Mouse (Mus musculus): Measurements from ENCODE around the gene Slc2a6.

Slc2a6 gene

DNA sequence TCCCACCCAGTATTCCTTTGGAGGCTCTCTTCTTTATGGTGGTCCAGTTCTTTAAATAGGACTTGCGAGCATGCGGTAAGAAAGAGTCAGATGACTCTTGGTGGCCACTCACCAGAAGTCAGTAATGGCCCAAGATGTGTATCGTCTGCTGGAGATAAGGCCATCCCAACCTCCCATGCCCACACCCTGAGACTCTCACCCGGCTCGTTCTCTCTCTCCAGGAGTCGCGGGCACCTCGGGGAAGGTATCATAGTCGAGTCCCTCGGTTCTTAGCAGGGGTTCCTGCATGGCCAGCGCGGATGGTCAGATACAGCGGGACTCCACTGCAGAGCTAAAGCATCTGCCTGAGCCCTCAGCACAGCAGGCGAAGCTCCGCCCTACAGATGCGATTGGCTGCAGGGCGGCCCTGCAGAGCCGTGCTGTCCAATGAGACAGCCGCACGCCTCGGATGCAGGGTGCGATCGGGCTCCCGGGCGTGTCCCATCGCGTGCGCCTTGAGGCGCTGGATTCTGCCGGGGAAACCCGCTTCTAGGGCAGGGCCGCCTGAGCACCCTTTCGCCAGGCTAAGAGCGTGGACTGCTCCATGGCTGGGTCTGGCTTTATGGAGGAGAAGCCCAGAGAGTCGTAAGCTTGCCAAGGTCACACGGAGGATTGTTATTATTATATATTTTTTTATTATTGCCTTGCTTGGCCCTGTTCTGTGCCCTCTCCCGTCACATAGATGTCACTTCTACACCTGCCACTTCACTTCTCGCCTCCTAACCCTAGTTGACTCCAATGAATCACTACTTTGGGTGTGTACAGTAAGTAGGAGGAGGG, at the start of gene Slc2a6:
Gene Slc2a6 (minus strand): TSS at position 381 of the 819 bp plus-strand sequence.
- in situ Hi-C loops (cut with MboI; ENCODE audit: low pct_unique_long_range_greater_than_20kb in 1 of 2, low sequenced_read_pairs in 2 of 2, unreplicated experiment in 1 of 2) = no loop called here

DNA sequence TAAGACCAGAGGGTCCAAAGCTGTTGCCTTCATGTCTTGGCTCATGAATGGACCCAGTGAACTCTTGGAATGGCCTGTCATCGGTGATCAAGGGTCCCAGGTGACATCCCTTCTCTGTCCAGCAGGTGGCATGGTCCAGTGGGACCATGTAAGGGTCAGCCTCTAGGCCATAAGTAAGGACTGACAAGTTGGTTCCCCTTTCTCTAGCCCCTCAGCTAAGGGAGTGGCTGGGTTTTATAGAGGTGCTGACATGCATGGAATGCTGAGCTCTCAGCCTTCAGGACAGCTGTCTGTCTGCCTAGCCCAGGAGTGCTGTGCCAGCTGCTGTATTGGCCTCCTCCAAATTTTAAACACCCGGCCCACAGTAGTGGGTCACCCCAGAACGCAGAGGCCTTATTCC, 47.7 kb upstream of the Slc2a6 start:
- in situ Hi-C loops (cut with MboI; ENCODE audit: low pct_unique_long_range_greater_than_20kb in 1 of 2, low sequenced_read_pairs in 2 of 2, unreplicated experiment in 1 of 2) = loop anchor here in 1 of 2 experiments (5.0 kb wide), 1 partner anchor 157 kb away; no protein-coding TSS in a partner anchor

DNA sequence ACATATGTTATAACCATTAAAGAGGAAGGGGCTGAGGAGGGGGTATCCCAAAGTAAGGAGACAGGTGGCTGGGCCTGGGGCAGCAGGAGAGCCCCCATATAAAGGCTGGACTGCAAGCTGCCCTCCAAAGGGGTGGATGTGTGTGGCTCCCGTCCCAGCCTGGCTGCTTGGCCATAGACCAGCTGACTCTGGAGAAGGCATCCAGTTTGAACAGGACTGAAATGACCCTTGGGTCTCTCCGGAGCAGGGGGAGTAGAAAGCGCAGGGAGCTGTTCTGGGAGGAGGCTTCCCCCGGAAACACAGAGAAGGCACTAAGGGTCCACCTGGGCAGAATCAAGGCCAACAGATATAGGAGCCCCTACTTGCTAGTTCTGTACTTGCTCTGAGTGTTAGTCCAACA, 47.0 kb upstream of the Slc2a6 start:
- in situ Hi-C loops (cut with MboI; ENCODE audit: low pct_unique_long_range_greater_than_20kb in 1 of 2, low sequenced_read_pairs in 2 of 2, unreplicated experiment in 1 of 2) = loop anchor here in 1 of 2 experiments (5.0 kb wide), 1 partner anchor 157 kb away; no protein-coding TSS in a partner anchor

DNA sequence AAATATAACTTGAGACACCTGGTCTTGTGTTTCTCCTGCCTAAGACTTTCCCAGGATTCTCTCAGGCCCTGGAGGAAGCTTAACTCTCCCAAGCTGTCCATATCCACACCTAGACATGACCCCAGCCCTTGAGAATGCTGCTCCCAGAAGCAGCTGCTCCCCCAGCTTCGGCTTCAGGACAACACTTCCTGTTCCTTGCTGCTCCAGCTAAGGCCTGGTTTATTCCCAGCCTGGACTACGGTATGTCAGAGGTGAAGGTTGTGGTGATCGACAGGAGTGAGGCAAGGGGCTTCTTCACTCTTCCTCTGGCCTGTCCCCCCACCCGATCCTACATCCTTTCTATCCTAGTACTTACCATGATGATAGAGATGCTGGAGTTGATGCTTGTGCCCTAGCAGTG, 45.6 kb upstream of the Slc2a6 start:
- in situ Hi-C loops (cut with MboI; ENCODE audit: low pct_unique_long_range_greater_than_20kb in 1 of 2, low sequenced_read_pairs in 2 of 2, unreplicated experiment in 1 of 2) = no loop called here

DNA sequence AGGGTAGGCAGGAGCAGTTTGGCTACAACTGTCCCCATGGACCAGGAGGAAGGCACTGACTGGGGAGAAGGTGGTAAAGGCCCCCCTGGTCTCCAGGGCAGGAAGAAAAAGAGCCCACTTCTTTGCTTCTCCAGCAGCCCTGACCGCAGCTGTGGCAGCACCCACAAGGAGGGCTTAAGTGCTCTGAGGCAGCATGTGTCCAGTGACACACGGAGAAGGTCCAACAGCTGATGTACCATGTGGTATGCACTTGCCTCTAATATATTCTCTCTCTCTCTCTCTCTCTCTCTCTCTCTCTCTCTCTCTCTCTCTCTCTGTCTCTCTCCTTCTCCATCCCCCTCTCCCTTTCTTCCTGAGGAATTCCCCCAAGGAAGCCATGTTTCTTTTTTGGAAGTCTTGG, 44.2 kb upstream of the Slc2a6 start, which contains the start of gene Mymk:
Gene Mymk (minus strand): TSS at position 202 of the 400 bp plus-strand sequence.
- in situ Hi-C loops (cut with MboI; ENCODE audit: low pct_unique_long_range_greater_than_20kb in 1 of 2, low sequenced_read_pairs in 2 of 2, unreplicated experiment in 1 of 2) = no loop called here

DNA sequence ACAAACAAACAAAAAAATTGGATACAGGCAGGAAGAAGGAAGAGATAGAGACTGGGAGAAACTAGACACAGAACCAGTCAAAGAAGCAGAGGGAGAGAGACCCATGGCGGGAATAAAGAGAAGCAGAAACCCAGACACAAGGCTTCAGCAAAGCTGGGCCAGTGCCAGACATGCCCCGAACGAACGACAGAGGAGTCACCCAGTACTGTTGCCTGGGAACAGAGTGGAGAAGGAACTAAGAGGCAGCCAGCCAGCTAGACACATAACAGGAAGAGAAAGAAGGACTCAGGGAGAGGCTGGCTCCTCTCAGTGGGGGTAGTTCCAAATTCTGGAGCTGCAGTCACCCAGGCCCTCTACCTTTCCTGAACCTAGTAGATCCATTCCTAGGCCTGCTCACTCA, 43.3 kb upstream of the Slc2a6 start:
- in situ Hi-C loops (cut with MboI; ENCODE audit: low pct_unique_long_range_greater_than_20kb in 1 of 2, low sequenced_read_pairs in 2 of 2, unreplicated experiment in 1 of 2) = no loop called here

DNA sequence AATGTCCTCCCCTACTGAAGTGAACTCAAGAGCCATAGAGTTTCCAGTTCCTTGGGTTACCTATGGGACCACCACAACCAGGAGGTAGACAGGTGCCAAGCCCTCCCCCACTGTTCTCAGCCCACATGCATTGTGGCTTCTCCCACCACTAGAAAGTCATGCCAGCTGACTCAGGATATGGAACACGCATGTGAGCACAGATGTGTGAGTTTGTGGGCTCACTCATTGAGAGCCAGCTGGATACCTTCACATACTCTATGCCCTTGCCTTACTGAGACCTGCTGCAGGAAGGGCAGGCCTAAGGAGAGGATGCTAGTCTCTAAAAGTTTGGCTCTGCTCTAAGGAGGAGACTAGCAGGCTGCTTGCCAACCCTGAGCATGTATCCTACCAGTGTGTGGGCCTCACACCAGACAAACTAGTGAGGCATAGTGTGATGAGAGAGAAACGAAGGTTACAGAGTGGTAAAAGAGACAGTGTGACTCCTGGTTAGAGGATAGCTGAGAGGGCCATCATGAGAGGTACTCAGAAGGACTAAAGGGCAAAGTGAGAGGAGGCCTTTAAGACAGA, 42.5 kb upstream of the Slc2a6 start:
- in situ Hi-C loops (cut with MboI; ENCODE audit: low pct_unique_long_range_greater_than_20kb in 1 of 2, low sequenced_read_pairs in 2 of 2, unreplicated experiment in 1 of 2) = no loop called here

DNA sequence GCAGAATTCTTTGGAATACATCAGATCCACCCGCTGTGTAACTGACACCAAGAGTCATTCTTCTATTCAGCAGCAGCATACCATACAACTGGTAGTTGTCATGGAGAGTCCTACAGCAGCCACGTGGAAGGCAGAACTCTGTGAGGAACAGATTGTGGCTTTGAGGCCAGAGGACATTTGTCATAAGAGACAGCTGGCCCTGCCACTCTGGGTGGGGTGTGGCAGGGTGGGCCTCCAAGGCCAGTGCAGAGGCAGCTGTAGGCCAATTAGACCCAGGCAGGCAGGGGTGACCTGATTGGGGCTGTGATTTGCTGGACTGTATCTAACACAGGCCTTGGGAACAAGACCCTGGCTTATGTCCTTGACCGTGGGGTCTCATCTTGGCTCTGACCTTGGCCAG, 41.8 kb upstream of the Slc2a6 start:
- in situ Hi-C loops (cut with MboI; ENCODE audit: low pct_unique_long_range_greater_than_20kb in 1 of 2, low sequenced_read_pairs in 2 of 2, unreplicated experiment in 1 of 2) = no loop called here

DNA sequence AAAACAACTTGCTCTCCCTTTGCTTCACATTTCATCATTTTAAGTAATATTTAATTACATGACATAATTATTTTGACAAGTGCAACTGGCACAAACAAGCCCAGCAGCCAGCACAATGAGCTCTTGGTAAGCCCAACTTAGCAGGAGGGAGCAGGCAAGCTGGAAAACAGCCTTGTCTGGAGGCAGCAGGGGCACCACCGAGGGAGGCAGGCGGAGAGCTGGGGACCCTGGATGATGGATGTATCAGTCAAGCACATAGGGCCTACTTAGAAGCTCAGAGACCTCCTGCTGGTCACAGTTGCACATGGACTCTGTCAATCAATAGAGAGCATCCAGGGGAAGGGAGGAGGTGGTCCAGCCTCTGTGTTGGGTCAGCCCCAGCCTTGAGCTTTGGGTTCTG, 40.2 kb upstream of the Slc2a6 start:
- in situ Hi-C loops (cut with MboI; ENCODE audit: low pct_unique_long_range_greater_than_20kb in 1 of 2, low sequenced_read_pairs in 2 of 2, unreplicated experiment in 1 of 2) = no loop called here

DNA sequence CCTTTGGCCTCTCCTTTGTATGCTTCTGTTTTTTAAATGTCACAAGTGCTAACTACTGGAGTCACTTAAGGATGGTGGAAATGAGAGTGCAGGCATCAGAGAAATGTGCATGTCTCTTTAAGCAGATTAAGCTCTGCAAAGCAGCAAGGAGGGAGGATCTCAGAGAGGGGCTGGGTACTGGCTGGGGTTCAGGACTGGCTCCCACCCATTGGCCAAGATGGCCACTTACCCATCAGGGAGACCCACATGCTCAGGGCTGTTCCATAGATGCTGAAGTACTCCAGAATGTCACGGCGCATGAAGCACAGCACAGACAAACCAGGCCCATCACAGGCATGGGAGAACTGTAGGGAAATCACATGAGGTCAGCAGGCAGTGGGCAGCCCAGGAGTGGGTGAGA, 39.3 kb upstream of the Slc2a6 start:
- in situ Hi-C loops (cut with MboI; ENCODE audit: low pct_unique_long_range_greater_than_20kb in 1 of 2, low sequenced_read_pairs in 2 of 2, unreplicated experiment in 1 of 2) = no loop called here

DNA sequence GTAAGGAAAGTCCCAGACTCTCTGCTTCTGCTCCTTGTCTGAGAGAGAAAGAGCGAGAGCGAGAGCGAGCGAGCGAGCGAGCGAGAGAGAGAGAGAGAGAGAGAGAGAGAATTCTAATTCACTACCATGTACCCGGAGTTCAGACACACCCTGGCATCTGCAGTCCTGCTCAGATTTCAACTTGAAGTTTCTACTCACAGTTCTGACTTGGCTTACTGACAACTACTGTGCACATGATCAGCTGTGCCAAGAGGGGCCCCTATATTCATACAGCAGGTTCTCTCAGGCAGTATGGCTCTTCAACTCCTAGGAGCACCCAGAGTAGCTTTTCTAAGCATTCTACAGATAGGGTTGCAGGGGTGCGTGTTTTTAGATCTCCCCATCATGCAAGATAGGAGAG, 31.4 kb upstream of the Slc2a6 start:
- in situ Hi-C loops (cut with MboI; ENCODE audit: low pct_unique_long_range_greater_than_20kb in 1 of 2, low sequenced_read_pairs in 2 of 2, unreplicated experiment in 1 of 2) = no loop called here

DNA sequence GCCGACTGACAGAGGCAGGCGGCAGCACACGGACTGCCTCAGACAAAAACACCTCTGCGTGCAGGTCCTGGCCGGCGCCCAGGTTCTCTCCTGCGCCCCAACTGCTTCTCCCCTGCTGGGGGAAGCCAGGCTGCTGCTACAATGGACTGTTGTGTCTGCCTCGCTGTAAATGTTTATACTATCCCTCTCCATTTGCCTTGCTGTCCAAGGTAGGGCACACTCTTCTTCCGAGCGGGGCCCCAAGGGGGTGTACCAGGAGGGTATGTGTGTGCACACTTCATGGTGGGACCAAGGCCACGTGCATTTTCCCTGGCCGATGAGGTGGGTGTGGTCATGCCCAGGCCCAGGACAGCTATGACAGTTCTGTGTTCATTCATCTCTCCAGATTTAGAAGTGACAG, 31.0 kb upstream of the Slc2a6 start:
- in situ Hi-C loops (cut with MboI; ENCODE audit: low pct_unique_long_range_greater_than_20kb in 1 of 2, low sequenced_read_pairs in 2 of 2, unreplicated experiment in 1 of 2) = no loop called here

DNA sequence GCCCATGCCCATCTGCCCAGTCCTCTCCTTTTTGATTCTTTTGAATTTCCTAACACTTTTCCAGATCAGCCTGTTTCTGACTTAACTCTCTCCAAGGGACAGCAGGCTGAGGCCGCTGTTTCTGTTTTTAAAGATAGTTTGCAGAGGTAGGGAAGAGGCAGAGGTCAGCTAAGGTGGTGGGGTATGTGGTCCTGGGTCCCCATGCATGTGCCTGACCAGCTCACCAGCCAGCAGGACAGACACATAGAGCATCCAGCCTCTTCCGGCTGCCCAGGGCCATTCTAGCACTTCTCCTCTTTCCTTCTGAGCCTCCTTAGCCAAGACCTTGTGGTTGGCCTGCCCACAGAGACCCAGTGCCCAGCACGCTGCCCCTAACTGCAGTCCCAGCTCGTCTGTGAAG, 30.5 kb upstream of the Slc2a6 start:
- in situ Hi-C loops (cut with MboI; ENCODE audit: low pct_unique_long_range_greater_than_20kb in 1 of 2, low sequenced_read_pairs in 2 of 2, unreplicated experiment in 1 of 2) = no loop called here

DNA sequence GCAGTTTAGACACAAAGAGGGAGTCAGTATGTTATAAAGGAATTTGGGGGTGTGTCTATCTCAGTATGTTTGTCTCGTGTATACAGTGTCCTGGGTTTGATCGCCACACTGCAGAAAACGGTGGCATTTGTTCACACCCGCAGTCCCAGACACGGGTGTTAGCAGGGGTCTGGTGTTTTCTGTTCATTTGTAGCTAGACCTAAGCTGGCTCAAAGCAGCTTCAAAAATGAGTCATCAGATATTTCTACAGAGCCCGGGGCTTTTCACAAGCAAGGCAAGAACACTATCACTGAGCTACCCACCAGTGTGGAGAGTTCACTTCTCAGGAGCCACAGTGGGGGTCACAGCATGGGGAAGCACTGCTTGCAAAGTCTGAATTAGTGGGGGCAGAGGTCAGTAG, 21.6 kb upstream of the Slc2a6 start:
- in situ Hi-C loops (cut with MboI; ENCODE audit: low pct_unique_long_range_greater_than_20kb in 1 of 2, low sequenced_read_pairs in 2 of 2, unreplicated experiment in 1 of 2) = loop anchor here in 1 of 2 experiments (10.0 kb wide), 1 partner anchor 185 kb away; no protein-coding TSS in a partner anchor

DNA sequence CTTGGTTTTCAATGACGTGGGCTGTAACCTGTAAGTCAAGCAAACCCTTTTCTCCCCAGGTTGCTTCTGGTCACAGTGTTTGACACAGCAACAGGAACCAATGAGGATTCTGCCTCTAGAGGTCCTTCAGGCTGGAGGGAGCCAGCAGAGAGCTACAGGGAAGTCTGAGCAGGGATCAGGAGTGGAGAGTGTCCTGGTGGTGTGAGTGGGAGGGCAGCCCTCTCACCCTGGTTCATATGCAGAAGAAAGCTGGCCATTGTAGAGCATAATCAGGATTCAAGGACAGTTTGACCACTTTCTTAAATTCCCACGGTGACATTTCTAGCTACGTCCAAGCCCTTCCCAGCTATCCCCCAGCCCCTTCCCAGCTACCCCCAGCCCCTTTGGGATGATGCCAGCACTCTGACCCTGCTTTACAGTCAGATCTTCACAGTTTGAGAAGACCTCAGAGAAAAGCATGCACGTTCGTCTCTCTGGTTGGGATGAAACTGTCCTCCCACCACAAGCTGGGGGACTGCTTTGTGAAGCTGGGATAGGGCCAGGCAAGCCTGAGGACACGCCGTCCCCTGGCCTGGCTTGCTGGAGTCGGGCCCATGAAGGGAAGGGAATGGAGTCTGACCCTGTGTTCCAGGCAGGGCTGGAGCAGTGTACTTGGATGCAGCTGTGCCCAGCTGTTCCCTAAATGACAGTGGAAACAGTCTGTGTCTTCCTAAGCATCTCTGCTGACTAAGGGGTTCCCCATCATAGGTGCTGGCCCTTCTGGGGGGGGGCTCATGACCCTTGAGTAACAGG, 18.4 kb upstream of the Slc2a6 start:
- in situ Hi-C loops (cut with MboI; ENCODE audit: low pct_unique_long_range_greater_than_20kb in 1 of 2, low sequenced_read_pairs in 2 of 2, unreplicated experiment in 1 of 2) = loop anchor here in 1 of 2 experiments (10.0 kb wide), 1 partner anchor 189 kb away; no protein-coding TSS in a partner anchor

DNA sequence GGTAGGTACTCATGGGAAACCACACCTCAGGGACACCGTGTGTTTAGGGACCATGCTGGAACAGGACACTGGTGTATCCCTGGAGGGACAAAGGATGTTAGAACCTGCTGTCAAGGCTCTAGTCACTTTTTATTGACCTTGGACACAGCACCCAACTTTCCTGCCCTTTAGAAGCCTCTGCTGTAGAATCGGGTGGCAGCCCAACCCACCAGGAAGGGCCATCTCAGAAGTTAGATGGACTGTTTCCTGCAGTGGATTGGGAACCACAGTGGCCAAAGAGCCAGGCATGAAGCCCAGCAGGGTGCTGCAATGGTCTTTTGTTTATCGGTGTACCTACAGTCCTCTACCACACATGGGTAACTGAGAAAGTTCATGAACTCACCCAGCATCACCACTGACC, 16.8 kb upstream of the Slc2a6 start:
- in situ Hi-C loops (cut with MboI; ENCODE audit: low pct_unique_long_range_greater_than_20kb in 1 of 2, low sequenced_read_pairs in 2 of 2, unreplicated experiment in 1 of 2) = loop anchor here (5.0 to 10.0 kb wide), 2 partner anchors 190 to 193 kb away; no protein-coding TSS in a partner anchor

DNA sequence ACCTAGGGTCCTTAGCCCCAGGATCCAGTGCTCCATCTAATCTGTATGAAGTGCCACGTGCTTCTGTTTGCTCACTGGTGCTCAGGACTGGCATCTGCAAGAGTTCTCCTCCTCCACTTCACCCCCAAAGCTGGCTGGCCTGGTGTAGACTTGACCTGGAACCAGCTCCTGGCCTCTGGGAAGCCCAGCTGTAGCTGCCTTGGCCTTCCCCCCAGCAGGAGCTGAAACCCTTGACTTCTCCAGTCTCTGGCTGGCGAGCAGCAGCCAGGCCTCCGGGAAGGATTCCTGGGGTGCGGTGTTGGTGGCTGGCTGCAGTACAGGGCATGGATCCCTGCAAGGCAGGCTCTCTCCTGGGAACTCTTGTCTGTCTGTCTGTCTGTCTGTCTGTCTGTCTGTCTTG, 16.4 kb upstream of the Slc2a6 start:
- in situ Hi-C loops (cut with MboI; ENCODE audit: low pct_unique_long_range_greater_than_20kb in 1 of 2, low sequenced_read_pairs in 2 of 2, unreplicated experiment in 1 of 2) = loop anchor here (5.0 to 10.0 kb wide), 2 partner anchors 191 to 193 kb away; no protein-coding TSS in a partner anchor

DNA sequence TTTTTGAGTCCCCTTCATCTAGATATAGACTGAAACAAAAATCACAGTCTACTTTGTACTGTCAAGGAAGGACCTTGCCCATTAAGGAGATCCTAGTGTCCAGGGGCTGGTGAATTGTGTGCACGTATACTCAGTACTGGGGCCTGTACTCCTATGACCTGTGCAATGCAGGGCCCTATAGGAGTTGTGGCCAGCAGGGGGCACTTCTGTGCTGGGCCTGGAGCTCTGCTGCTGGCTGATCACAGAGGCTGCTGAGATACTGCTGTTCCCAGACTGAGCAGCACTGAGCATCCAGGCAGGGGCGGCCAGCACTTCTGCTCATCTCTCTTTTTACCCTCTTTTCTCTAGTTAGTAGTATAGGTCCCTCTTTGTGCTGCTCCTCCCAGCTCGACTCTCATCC, 15.7 kb upstream of the Slc2a6 start:
- in situ Hi-C loops (cut with MboI; ENCODE audit: low pct_unique_long_range_greater_than_20kb in 1 of 2, low sequenced_read_pairs in 2 of 2, unreplicated experiment in 1 of 2) = loop anchor here (5.0 to 10.0 kb wide), 2 partner anchors 191 to 194 kb away; no protein-coding TSS in a partner anchor

Data from mouse embryonic stem cell (cell line).